Mouse (Mus musculus) lung, postnatal 0 days (tissue): ENCODE results near the gene Rasa2. TPM values are rescaled to one million over a fixed set of nuclear protein-coding genes. Genes with fewer than 3 reads are reported as not detected.

Experiments used
- ATAC-seq: fragments of 200-750 bp; cut with Nextera tagmentation; 2 replicates; pipeline ENCODE4 v1.8.0; 2017; ENCODE audit warnings: moderate library complexity
- DNase-seq: peaks from one replicate; pipeline ENCODE4 v3.0.0-alpha.2; 2016; ENCODE audit warnings: low spot score
- H3K27ac ChIP-seq: fragments of 300-500 bp; sonication (generic); 2 replicates; pipeline ENCODE4 v1.5.1; 2014; ENCODE audit warnings: antibody characterized with exemption, mild to moderate bottlenecking, low read length, mixed read lengths
- H3K27me3 ChIP-seq: fragments of 300-500 bp; sonication (generic); replicated peaks from 2 replicates; pipeline ENCODE4 v1.6.1; 2014; ENCODE audit warnings: low read length, mixed read lengths; ENCODE audit not compliant: insufficient read depth
- H3K36me3 ChIP-seq: fragments of 300-500 bp; sonication (generic); 2 replicates; pipeline ENCODE4 v1.6.1; 2014; ENCODE audit warnings: low read length, mixed read lengths; ENCODE audit not compliant: insufficient read depth
- H3K4me1 ChIP-seq: fragments of 300-500 bp; sonication (generic); 2 replicates; pipeline ENCODE4 v1.6.1; 2014; ENCODE audit warnings: antibody characterized with exemption, low read depth, low read length, mixed read lengths; ENCODE audit not compliant: insufficient read depth
- H3K4me2 ChIP-seq: fragments of 300-500 bp; sonication (generic); replicated peaks from 2 replicates; pipeline ENCODE4 v1.6.1; 2014; ENCODE audit warnings: low read depth, mild to moderate bottlenecking, low read length, moderate library complexity, mixed read lengths
- H3K4me3 ChIP-seq: fragments of 300-500 bp; sonication (generic); 2 replicates; pipeline ENCODE4 v1.5.1; 2014; ENCODE audit warnings: low read depth, low read length
- H3K9ac ChIP-seq: fragments of 300-500 bp; sonication (generic); replicated peaks from 2 replicates; pipeline ENCODE4 v1.6.1; 2014; ENCODE audit warnings: low read depth, mild to moderate bottlenecking
- H3K9me3 ChIP-seq: fragments of 300-500 bp; sonication (generic); 2 replicates; pipeline ENCODE4 v1.6.1; 2016; ENCODE audit warnings: low read length, mixed read lengths
- CTCF ChIP-seq: IDR thresholded peaks from 2 replicates; pipeline ENCODE4 v1.5.1; 2016; ENCODE audit warnings: antibody characterized with exemption, mild to moderate bottlenecking
- EP300 ChIP-seq: IDR thresholded peaks from 2 replicates; pipeline ENCODE4 v1.6.1; 2016; ENCODE audit warnings: antibody characterized with exemption, mild to moderate bottlenecking, control low read depth
- WGBS: fragments of 180-500 bp; shearing (Covaris S2); extraction: QIAGEN DNeasy Blood & Tissue Kit; methylation state at CpG from one replicate; pipeline ENCODE4 v1.1.7; 2014; 5-methylcytosine and 5-hydroxymethylcytosine counted together
- polyA plus RNA-seq: library from polyadenylated mRNA; unstranded; fragments of >200 nt; fragmentation: Nextera tagmentation; extraction: Ambion mirVana; gene quantifications from 2 replicates; pipeline ENCODE4 v1.2.1, GENCODE M21; 2015

Gene Rasa2
- polyA plus RNA-seq, 1 experiment from 2014 or later: 12.3 TPM

DNA sequence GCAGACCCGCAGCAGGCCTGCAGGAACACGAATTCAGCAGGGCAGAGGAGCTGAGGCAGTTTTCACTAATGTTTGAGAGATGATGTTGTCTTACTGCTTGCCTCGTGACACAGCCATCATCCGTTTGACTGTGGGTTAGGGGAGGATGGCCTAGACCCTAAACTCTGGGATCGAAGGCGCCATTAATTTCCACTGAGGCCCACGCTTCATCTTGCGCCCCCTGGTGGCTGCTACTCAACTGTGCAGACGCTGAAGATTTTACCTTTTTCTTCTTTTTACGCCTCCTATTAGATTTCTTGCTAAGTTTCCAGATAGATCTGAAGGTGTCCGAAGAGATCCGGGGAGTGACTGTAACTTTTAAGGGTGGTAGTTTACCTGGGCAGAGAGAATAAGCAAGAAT lies 139.6 kb downstream of the Rasa2 start:
- no peaks in the 10 kb centered on the region for H3K9me3 ChIP-seq
- H3K9ac ChIP-seq: no peak overlapping the region
- ATAC-seq (no peak), DNase-seq (peak; percentile 46)
- H3K4me1 ChIP-seq: no peaks in the 10 kb centered on the region; the same call in 1 of the 2 replicates
- 39% methylated on average over 12 of the region's 12 CpGs for WGBS
- no peaks in the 10 kb centered on the region for H3K36me3 ChIP-seq
- no peaks in the 10 kb centered on the region for H3K27me3 ChIP-seq
- H3K4me3 ChIP-seq: no peak overlapping the region
- H3K27ac ChIP-seq: no peak overlapping the region
- no peak overlapping the region for H3K4me2 ChIP-seq
- TF ChIP-seq CTCF (peak; percentile 87), EP300 (no peak)

Other genes starting within 250 kb of the Rasa2 start
- 160 and 168 TPM in 2 replicates for gene Rnf7, start 152.9 kb downstream of the Rasa2 start, polyA plus RNA-seq
- 2.7 and 4.4 TPM in 2 replicates for gene Gm28729, start 106.4 kb downstream of the Rasa2 start, polyA plus RNA-seq
- gene Zbtb38, start 121.2 kb upstream of the Rasa2 start, polyA plus RNA-seq: 31.8 and 32.5 TPM in 2 replicates